Mouse (Mus musculus) retina, adult 2 months (tissue): ENCODE results near the gene Tmprss11c.
"Not testable (repeated sequence)": the region's sequence is repeated elsewhere in the genome, so short reads cannot be mapped to it uniquely, and the experiment has no call there.

Experiments
- DNase-seq: peaks from one replicate; pipeline ENCODE4 v3.0.0-alpha.2; 2012; ENCODE audit warnings: low read depth, low spot score

Tmprss11c gene

GRCm38 (mm10) chr5:86289208-86289607 lies at the start of gene Tmprss11c:
Gene Tmprss11c, minus strand, starts transcription at chr5:86289308.
- DNase-seq, result no peak

- not testable (repeated sequence) for DNase-seq
Measured at GRCm38 (mm10) chr5:86318018-86318956, 29.2 kb upstream of the Tmprss11c start.

- no peak for DNase-seq
Measured at GRCm38 (mm10) chr5:86306116-86306515, 17.0 kb upstream of the Tmprss11c start.

- no peak for DNase-seq
Measured at GRCm38 (mm10) chr5:86303877-86304276, 14.8 kb upstream of the Tmprss11c start.

GRCm38 (mm10) chr5:86246559-86246958 lies 42.5 kb downstream of the Tmprss11c start:
- DNase-seq, result no peak

- no peak for DNase-seq
Measured at GRCm38 (mm10) chr5:86244880-86245279, 44.2 kb downstream of the Tmprss11c start.

- DNase-seq, result no peak
Measured at GRCm38 (mm10) chr5:86244275-86244674, 44.8 kb downstream of the Tmprss11c start.

- DNase-seq, result no peak
Measured at GRCm38 (mm10) chr5:86227156-86227853, 61.8 kb downstream of the Tmprss11c start.

- no peak for DNase-seq
Measured at GRCm38 (mm10) chr5:86197801-86198200, 91.3 kb downstream of the Tmprss11c start, which contains the start of gene Gnrhr. Gene Gnrhr, minus strand, starts transcription at chr5:86197901.

GRCm38 (mm10) chr5:86191356-86191755 lies 97.8 kb downstream of the Tmprss11c start:
- no peak for DNase-seq

GRCm38 (mm10) chr5:86190770-86191169 lies 98.3 kb downstream of the Tmprss11c start:
- no peak for DNase-seq

- no peak for DNase-seq
Measured at GRCm38 (mm10) chr5:86190290-86190689, 98.8 kb downstream of the Tmprss11c start.

GRCm38 (mm10) chr5:86187441-86187840 lies 101.7 kb downstream of the Tmprss11c start:
- DNase-seq, result no peak
